Mouse (Mus musculus) liver, embryonic 11.5 days (tissue): ENCODE results near the gene Trrap. TPM values are rescaled to one million over a fixed set of nuclear protein-coding genes. Genes with fewer than 3 reads are reported as not detected.

Experiments used
- ATAC-seq: fragments of 200-750 bp; cut with Nextera tagmentation; replicated peaks from 2 replicates; pipeline ENCODE4 v1.8.0; 2017; ENCODE audit warnings: moderate number of reproducible peaks, mild to moderate bottlenecking, moderate TSS enrichment, moderate library complexity; ENCODE audit not compliant: low FRiP score
- DNase-seq: peaks from one replicate; pipeline ENCODE4 v3.0.0-alpha.2; 2017; ENCODE audit warnings: low spot score
- H3K27ac ChIP-seq: fragments of 300-500 bp; sonication (generic); 2 replicates; pipeline ENCODE4 v1.5.1; 2014; ENCODE audit warnings: mild to moderate bottlenecking, low read depth, low read length, control low read depth
- H3K27me3 ChIP-seq: fragments of 300-500 bp; sonication (generic); replicated peaks from 2 replicates; pipeline ENCODE4 v1.6.1; 2014; ENCODE audit warnings: low read length, mixed read lengths; ENCODE audit not compliant: control insufficient read depth, insufficient read depth
- H3K36me3 ChIP-seq: fragments of 300-500 bp; sonication (generic); 2 replicates; pipeline ENCODE4 v1.6.1; 2014; ENCODE audit warnings: mild to moderate bottlenecking, low read length, moderate library complexity, mixed read lengths; ENCODE audit not compliant: control insufficient read depth, insufficient read depth
- H3K4me1 ChIP-seq: fragments of 300-500 bp; sonication (generic); replicated peaks from 2 replicates; pipeline ENCODE4 v1.6.1; 2014; ENCODE audit warnings: low read length, mixed read lengths; ENCODE audit not compliant: control insufficient read depth, insufficient read depth
- H3K4me2 ChIP-seq: fragments of 300-500 bp; sonication (generic); 2 replicates; pipeline ENCODE4 v1.6.1; 2014; ENCODE audit warnings: mild to moderate bottlenecking, control low read depth, moderate library complexity
- H3K4me3 ChIP-seq: fragments of 300-500 bp; sonication (generic); 2 replicates; pipeline ENCODE4 v1.5.1; 2014; ENCODE audit warnings: low read depth, low read length, control low read depth
- H3K9ac ChIP-seq: fragments of 300-500 bp; sonication (generic); 2 replicates; pipeline ENCODE4 v1.6.1; 2014; ENCODE audit warnings: low read depth, low read length, control low read depth
- H3K9me3 ChIP-seq: fragments of 300-500 bp; sonication (generic); 2 replicates; pipeline ENCODE4 v1.6.1; 2016; ENCODE audit warnings: low read length, inconsistent platforms, mixed read lengths; ENCODE audit not compliant: control insufficient read depth
- WGBS: fragments of 180-500 bp; shearing (Covaris S2); extraction: QIAGEN DNeasy Blood & Tissue Kit; methylation state at CpG from one replicate; pipeline ENCODE4 v1.1.7; 2014; 5-methylcytosine and 5-hydroxymethylcytosine counted together
- polyA plus RNA-seq: library from polyadenylated mRNA; unstranded; fragments of >200 nt; fragmentation: Nextera tagmentation; extraction: Ambion mirVana; gene quantifications from 2 replicates; pipeline ENCODE4 v1.2.1, GENCODE M21; 2014

Trrap gene
- polyA plus RNA-seq, 1 experiment from 2014 or later, result 64.2 TPM

DNA sequence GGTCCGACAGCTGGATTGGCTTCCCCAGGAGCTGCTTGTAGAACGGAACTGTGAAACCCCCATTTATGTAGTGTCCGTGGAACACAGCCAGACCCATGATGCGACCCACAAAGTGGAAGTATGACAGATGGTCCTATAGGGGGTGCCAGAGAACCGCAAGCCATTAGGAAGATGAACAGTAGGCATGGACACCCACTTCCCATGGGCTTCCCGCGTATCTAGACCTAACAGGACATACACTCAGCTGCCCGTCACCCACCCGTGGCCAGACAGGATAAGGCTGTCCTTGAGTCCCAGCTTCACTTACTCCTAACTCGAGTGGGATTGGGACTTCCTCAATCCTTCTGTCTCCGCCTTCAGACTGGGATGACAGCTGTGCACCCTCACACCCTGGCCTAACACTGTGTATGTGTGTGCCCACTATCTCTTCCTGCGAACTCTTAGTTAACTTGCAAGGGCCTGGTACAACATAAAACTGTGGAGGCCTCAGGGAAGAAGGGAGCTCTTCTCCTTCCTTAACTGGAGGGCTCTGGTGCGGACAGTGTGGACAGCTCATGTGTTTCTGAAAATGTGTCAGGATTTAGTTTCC is 117.2 kb downstream of the Trrap start:
- 80% methylated on average over 13 of the region's 13 CpGs for WGBS
- H3K4me1 ChIP-seq, result no peaks in the 10 kb centered on the region; the same call in 1 of the 2 replicates
- H3K9ac ChIP-seq, result no peak overlapping the region
- ATAC-seq (no peak), DNase-seq (no peak)
- no peak overlapping the region for H3K4me3 ChIP-seq
- no peak overlapping the region for H3K4me2 ChIP-seq
- H3K27me3 ChIP-seq, result no peaks in the 10 kb centered on the region
- H3K36me3 ChIP-seq, result peaks cover 24% of the 10 kb centered on the region; the same call in 1 of the 2 replicates
- no peaks in the 10 kb centered on the region for H3K9me3 ChIP-seq
- H3K27ac ChIP-seq, result no peak overlapping the region

DNA sequence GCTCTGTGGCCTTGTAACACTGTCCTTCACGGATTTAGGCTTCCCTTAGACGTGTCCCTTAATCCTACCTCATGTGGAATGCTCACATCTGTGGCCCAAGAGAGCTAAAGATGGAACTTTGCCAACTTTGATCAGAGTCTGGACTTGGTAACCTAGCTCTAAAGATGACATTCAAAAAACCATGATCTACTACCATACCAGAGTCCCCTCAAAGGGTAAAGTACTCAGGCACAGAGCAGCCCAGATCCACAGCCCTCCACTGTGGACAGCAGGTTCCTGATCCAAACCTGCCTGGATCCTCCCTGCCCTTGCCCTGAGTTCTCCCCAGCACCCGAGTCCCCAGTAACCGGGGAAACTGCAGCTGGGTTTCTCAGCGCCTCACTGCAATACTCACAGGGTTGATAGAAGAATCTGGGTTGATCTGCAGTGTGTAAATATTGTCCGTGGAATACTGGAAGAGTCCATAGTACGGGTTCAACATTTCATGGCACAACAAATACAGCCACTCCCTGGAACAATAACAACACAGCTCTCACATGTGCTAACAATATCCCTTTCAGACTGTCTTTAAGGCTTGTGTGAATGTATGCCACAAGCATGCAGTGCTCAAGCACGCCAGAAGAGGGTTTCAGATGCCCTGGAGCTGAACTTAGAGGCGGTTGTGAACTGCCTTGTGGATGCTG is 118.6 kb downstream of the Trrap start:
- Histone ChIP-seq H3K4me1 (no peaks in the 10 kb centered on the region; the same call in 1 of the 2 replicates), H3K27me3 (no peaks in the 10 kb centered on the region), H3K36me3 (peaks cover 24% of the 10 kb centered on the region; the same call in 1 of the 2 replicates), H3K9ac (no peak overlapping the region), H3K4me3 (no peak overlapping the region), H3K4me2 (no peak overlapping the region), H3K27ac (no peak overlapping the region), H3K9me3 (no peaks in the 10 kb centered on the region)
- ATAC-seq, result no peak
- DNase-seq, result no peak
- WGBS, result 88% methylated on average over 9 of the region's 9 CpGs

DNA sequence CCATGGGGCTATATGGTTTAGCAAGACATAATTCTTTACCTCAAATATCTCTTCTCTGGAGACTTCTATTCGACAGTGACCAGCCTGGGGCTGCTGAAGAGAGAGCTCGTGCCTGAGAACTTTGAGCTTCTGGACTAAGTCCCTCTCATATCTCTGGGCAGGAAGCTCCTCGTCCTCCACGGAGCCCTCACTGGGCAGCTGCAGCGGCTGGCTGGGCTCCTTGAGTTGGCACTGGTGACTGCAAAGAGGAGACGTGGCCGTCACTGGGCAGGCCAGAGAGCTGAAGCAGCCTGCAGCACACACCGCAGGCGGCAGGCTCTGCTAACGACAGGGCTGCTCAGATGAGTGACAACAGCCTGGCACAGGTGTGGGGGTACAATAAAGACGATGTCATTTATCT is 123.7 kb downstream of the Trrap start:
- H3K4me1 ChIP-seq, result no peaks in the 10 kb centered on the region
- no peak for ATAC-seq
- no peaks in the 10 kb centered on the region for H3K27me3 ChIP-seq
- no peak overlapping the region for H3K4me3 ChIP-seq
- DNase-seq, result no peak
- peaks cover 21% of the 10 kb centered on the region; the same call in 1 of the 2 replicates for H3K36me3 ChIP-seq
- H3K9me3 ChIP-seq, result no peaks in the 10 kb centered on the region
- no peak overlapping the region for H3K4me2 ChIP-seq
- H3K9ac ChIP-seq, result no peak overlapping the region
- no peak overlapping the region for H3K27ac ChIP-seq
- WGBS, result 86% methylated on average over 11 of the region's 11 CpGs

DNA sequence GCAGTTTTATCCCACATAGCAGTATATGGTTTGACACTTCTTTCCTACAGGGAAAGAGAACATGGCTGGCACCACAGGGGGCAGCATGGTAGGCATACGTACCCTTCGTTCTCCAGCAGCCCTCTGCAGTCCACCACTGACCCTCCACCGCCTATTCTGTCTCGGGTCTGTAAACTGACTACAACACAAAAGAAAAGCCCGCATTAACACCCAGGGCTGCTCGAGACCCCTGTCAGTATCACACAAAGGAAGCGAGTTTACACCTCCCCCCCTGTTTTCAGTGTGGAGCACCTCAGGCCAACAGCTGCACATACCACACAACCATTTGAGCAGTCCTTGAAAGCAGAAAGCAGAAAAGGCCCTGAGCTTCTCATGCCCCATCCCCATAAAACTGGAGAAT is 130.3 kb downstream of the Trrap start:
- H3K27ac ChIP-seq, result no peak overlapping the region
- H3K36me3 ChIP-seq, result peaks cover 5% of the 10 kb centered on the region; the same call in 1 of the 2 replicates
- no peaks in the 10 kb centered on the region for H3K9me3 ChIP-seq
- DNase-seq (no peak), ATAC-seq (no peak)
- H3K4me1 ChIP-seq, result peaks cover 9% of the 10 kb centered on the region; the same call in 1 of the 2 replicates
- H3K27me3 ChIP-seq, result no peaks in the 10 kb centered on the region
- no peak overlapping the region for H3K9ac ChIP-seq
- H3K4me3 ChIP-seq, result no peak overlapping the region
- WGBS, result 82% methylated on average over 7 of the region's 7 CpGs
- H3K4me2 ChIP-seq, result no peak overlapping the region

DNA sequence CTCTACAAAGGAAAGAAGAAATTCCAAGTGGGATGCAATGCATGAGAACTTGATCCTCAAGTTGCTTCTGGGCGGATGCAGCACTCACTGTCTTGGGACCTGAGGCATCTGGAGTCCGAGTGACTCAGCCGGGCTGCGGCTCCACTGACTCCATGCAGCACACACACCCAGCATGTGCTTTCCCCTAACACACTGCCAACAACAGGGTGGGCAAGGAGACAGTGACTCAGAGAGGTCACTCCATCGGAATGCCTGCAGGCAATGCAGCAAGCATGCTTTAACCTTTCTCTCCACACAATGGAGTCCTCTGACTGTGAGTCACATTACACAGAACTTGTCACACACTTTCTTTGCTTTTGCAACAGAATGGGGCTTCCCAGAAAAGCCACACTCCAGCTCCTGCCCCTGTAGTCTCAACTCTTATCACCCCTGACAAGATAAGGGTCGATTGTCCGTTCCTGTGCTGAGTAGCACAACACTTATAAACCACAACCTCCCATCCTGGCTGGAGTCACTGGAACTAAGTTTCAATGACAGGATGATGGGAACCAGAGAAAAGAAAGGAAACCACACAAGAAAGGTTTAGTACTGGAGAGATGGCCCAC is 131.0 kb downstream of the Trrap start:
- H3K9me3 ChIP-seq, result no peaks in the 10 kb centered on the region
- H3K9ac ChIP-seq, result no peak overlapping the region
- 38% methylated on average over 7 of the region's 7 CpGs for WGBS
- H3K36me3 ChIP-seq, result peaks cover 5% of the 10 kb centered on the region; the same call in 1 of the 2 replicates
- ATAC-seq (peak; percentile 29; the same call in 1 of the 2 replicates), DNase-seq (no peak)
- no peak overlapping the region for H3K4me2 ChIP-seq
- H3K27me3 ChIP-seq, result no peaks in the 10 kb centered on the region
- peaks cover 9% of the 10 kb centered on the region; the same call in 1 of the 2 replicates for H3K4me1 ChIP-seq
- no peak overlapping the region for H3K27ac ChIP-seq
- no peak overlapping the region for H3K4me3 ChIP-seq

DNA sequence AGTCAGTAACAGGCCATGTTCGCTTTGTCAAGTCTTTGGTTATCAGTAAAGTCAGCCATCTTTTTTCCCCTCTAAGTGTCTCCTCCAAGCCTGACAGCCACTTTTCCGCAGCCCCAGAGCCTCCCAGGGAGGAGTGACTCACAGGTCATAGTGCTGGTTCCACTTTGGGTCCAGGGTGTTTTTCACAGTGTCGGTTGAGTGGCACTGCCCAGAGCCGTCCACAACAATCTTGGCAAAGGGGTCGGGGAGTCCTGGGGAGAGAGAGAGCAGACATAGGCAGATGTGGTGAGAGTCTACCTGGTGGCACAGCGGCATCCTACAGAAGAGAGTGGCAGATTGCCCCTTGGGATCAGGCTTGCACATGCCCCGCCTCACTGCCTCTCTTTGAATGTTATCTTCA is 133.5 kb downstream of the Trrap start:
- no peak for DNase-seq
- H3K9me3 ChIP-seq, result no peaks in the 10 kb centered on the region
- no peak overlapping the region for H3K4me2 ChIP-seq
- no peak overlapping the region for H3K27ac ChIP-seq
- no peak overlapping the region for H3K4me3 ChIP-seq
- ATAC-seq, result no peak
- H3K4me1 ChIP-seq, result peaks cover 11% of the 10 kb centered on the region; the same call in 1 of the 2 replicates
- H3K27me3 ChIP-seq, result no peaks in the 10 kb centered on the region
- peaks cover 5% of the 10 kb centered on the region; the same call in 1 of the 2 replicates for H3K36me3 ChIP-seq
- H3K9ac ChIP-seq, result no peak overlapping the region
- 89% methylated on average over 7 of the region's 7 CpGs for WGBS

DNA sequence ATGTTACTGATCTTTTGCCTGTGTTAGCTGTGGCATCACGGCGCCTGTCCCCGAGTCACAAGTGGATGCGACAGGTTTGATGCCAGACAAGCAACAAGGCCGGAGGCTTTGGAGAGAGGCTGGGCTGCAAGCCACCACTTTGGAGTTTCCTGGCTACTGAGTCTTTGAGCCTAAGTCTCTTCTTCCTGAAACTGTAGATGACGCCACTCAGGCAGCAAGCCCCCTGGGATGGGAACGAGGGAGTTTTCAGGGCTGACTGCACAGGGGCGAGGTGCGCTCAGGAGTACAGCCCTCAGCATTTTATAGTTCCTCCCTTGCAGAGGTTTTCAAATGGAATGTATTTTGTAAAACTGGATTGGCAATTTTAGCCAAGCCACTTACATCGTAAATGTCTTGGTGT is 134.3 kb downstream of the Trrap start:
- 86% methylated on average over 10 of the region's 10 CpGs for WGBS
- no peaks in the 10 kb centered on the region for H3K9me3 ChIP-seq
- DNase-seq (no peak), ATAC-seq (no peak)
- H3K27me3 ChIP-seq, result no peaks in the 10 kb centered on the region
- H3K4me1 ChIP-seq, result peaks cover 11% of the 10 kb centered on the region; the same call in 1 of the 2 replicates
- H3K4me2 ChIP-seq, result no peak overlapping the region
- H3K4me3 ChIP-seq, result no peak overlapping the region
- H3K27ac ChIP-seq, result no peak overlapping the region
- H3K9ac ChIP-seq, result no peak overlapping the region
- H3K36me3 ChIP-seq, result peaks cover 5% of the 10 kb centered on the region; the same call in 1 of the 2 replicates

DNA sequence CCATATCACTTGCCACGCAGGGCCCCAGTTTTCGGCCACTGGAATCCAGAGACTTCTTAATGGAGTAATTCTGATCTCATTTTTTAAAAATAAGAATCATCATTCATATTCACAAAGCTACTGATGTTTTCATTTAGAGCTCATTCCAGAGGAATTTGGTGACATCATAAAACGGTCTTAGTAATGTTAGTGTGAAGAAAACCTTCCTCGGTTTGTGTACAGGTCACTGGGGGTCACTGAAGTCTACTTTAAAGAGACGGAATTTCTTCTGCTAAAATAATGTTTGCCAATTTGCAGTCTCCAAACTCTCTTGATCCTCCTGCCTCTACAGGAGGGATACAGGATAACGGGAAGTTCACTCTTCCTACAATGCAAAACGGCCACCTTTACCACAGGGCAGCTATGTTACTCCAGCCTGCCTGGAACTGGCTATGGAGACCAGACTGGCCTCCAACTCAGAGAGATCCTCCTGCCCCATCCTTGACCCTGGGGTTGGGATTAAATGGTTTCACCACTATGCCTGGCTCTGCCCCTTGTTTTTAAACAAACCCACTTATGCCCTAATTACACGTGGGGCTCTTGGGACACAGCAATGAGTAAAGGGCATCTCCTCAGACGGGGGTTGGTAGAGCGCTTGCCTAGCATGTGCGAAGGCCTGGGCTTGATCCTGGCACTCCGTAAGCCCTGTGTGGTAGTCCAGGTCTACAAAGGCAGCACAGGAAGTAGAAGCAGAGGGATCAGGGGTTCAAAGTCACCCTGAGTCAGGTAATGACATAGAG is 137.0 kb downstream of the Trrap start:
- H3K4me1 ChIP-seq, result 0 out of 2 replicates have a peak, but pooled peaks cover 3% of the 10 kb centered on the region
- no peak overlapping the region for H3K4me3 ChIP-seq
- ATAC-seq (no peak), DNase-seq (no peak)
- H3K4me2 ChIP-seq, result no peak overlapping the region
- H3K27ac ChIP-seq, result no peak overlapping the region
- H3K9me3 ChIP-seq, result no peaks in the 10 kb centered on the region
- WGBS, result 77% methylated on average over 12 of the region's 12 CpGs
- H3K27me3 ChIP-seq, result no peaks in the 10 kb centered on the region
- H3K36me3 ChIP-seq, result peaks cover 5% of the 10 kb centered on the region; the same call in 1 of the 2 replicates
- no peak overlapping the region for H3K9ac ChIP-seq
